8 mouse cellular contexts compared by ENCODE assay signal in the genomic region with DNA sequence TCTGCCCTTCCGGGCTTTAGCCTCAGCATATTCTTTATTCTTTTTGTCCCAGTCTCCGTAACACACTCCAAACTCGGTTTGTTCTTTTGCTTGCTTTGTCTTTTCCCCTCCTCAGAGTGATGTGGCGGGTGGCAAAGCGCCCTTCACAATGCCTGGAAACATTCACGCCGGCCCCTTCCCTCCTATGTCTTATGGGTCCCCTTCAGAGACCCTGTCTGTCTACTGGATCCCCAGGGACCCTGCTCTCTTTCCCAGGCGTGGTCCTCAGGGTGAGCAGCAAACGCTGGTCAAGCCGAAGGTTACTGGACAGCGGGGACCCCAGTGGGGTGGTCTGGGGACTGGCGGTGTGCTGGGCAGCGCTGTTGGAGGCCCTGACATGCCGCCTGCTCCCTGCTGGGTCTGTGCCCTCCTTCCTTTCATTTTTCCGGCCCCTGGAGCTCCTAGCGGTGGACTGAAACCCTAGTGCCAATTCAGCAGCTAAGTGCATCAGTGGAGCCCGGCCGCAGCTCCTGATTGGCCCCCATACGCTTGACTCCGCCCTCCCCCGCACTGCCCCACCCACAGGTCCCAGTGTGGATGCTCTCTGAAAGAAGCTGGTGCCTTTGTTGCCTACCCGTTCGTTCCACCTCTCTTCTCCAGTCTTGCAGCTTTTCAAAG. TPM values are rescaled to one million over a fixed set of nuclear protein-coding genes. Genes with fewer than 3 reads are reported as not detected.
A peak's percentile ranks its signal among the peaks of the same experiment; 100 is the strongest.
DNase-seq lines count a peak whose midpoint lies in the region; ATAC-seq lines count a peak whose summit lies in the region.

No protein-coding gene starts in this region.

- peaks cover 6% of the 10 kb centered on the region for H3K4me1 ChIP-seq in forebrain, embryonic 14.5 days (ENCODE audit: control insufficient read depth, insufficient read depth, low read length)

- WGBS in forebrain, embryonic 14.5 days = under 1% methylated on average over 23 of the region's 23 CpGs

- peak; percentile 87 for DNase-seq in MN1 (ENCODE audit: low spot score)
- peak; percentile 89 for DNase-seq in cerebellum, adult 11 months
- DNase-seq in forebrain, embryonic 14.5 days (ENCODE audit: low spot score) = peak; percentile 95
- DNase-seq in heart, postnatal 4 days = peak; percentile 50
- peak; percentile 74 to 90 for DNase-seq in layer of hippocampus, adult 18-20 months (ENCODE audit: low spot score in 2 of 2)
- DNase-seq in lung, adult 18-20 months = peak; percentile 24 to 33
- DNase-seq in ovary, adult 18-20 months (ENCODE audit: low spot score) = peak; percentile 28

- H3K4me3 ChIP-seq in forebrain, embryonic 14.5 days (ENCODE audit: low read depth, low read length) = peak overlapping the region; percentile 42

- H3K27me3 ChIP-seq in forebrain, embryonic 14.5 days (replicated peaks; ENCODE audit: control insufficient read depth, insufficient read depth, low read length) = no peaks in the 10 kb centered on the region

- H3K9ac ChIP-seq in forebrain, embryonic 14.5 days (ENCODE audit: low read length) = peak overlapping the region; percentile 75

- peak; percentile 99 for ATAC-seq in forebrain, embryonic 14.5 days
- ATAC-seq in granulocyte monocyte progenitor cell, adult 5-6 weeks (replicated peaks; ENCODE audit: poor library complexity, severe bottlenecking) = no peak; the same call in 1 of the 2 replicates

- no peaks in the 10 kb centered on the region for H3K36me3 ChIP-seq in forebrain, embryonic 14.5 days (ENCODE audit: control insufficient read depth, insufficient read depth, low read length)

- peak overlapping the region; percentile 84 for H3K27ac ChIP-seq in forebrain, embryonic 14.5 days (ENCODE audit: low read depth, low read length)

- H3K9me3 ChIP-seq in forebrain, embryonic 14.5 days (replicated peaks; ENCODE audit: control insufficient read depth, low read length) = no peaks in the 10 kb centered on the region

- H3K4me2 ChIP-seq in forebrain, embryonic 14.5 days (ENCODE audit: low read length) = peak overlapping the region; percentile 90

RNA-seq across cellular contexts. Expression of gene Crhr1, which starts 25.1 kb away (rescaled TPM):
- polyA plus RNA-seq in forebrain, embryonic 14.5 days (2014; fragmentation: Nextera tagmentation; extraction: Ambion mirVana) = 3.0 and 3.1 TPM in 2 replicates
- not detected for total RNA-seq in heart, postnatal 4 days (2021)
- total RNA-seq in layer of hippocampus, adult 18-20 months (2021) = 1 to 10 TPM; 8.8 to 9.3 TPM
- total RNA-seq in granulocyte monocyte progenitor cell, adult 5-6 weeks (2014; fragmentation: Nextera tagmentation) = not detected in 2 replicates
- total RNA-seq in granulocyte monocyte progenitor cell, adult 5-6 weeks (2017) = not detected in 2 replicates

RNA-seq across cellular contexts. Expression of gene Sppl2c, which starts 28.4 kb away (rescaled TPM):
- polyA plus RNA-seq in forebrain, embryonic 14.5 days (2014; fragmentation: Nextera tagmentation; extraction: Ambion mirVana) = not detected in 2 replicates
- total RNA-seq in heart, postnatal 4 days (2021) = not detected
- not detected for total RNA-seq in layer of hippocampus, adult 18-20 months (2021)
- not detected in 2 replicates for total RNA-seq in granulocyte monocyte progenitor cell, adult 5-6 weeks (2014; fragmentation: Nextera tagmentation)
- total RNA-seq in granulocyte monocyte progenitor cell, adult 5-6 weeks (2017) = not detected in 2 replicates

Comparison
In these comparisons a context has a peak if more than half of its experiments do, and no peak if none do; other contexts are left out.
1. DNase-seq: peak in every context shown above with its lines; median percentile 95 in forebrain, embryonic 14.5 days; 89 in cerebellum, adult 11 months; 87 in MN1; 82 in layer of hippocampus, adult 18-20 months; 50 in heart, postnatal 4 days; 28 in lung, adult 18-20 months; 28 in ovary, adult 18-20 months.
2. RNA of gene Crhr1, which starts 25.1 kb away (total RNA-seq): 8.8 to 9.3 TPM in layer of hippocampus, adult 18-20 months; not detected in heart, postnatal 4 days and not detected in granulocyte monocyte progenitor cell, adult 5-6 weeks; every median in the first group is over 4 times any median in the second.